Mouse (Mus musculus): Measurements from ENCODE around the gene Fkbp6. TPM values are rescaled to one million over a fixed set of nuclear protein-coding genes. Genes with fewer than 3 reads are reported as not detected.

Fkbp6 gene
- polyA plus RNA-seq (2014; fragmentation: Nextera tagmentation; extraction: Ambion mirVana) = 0.12 TPM in 1 of 2 replicates, not detected in the other

DNA sequence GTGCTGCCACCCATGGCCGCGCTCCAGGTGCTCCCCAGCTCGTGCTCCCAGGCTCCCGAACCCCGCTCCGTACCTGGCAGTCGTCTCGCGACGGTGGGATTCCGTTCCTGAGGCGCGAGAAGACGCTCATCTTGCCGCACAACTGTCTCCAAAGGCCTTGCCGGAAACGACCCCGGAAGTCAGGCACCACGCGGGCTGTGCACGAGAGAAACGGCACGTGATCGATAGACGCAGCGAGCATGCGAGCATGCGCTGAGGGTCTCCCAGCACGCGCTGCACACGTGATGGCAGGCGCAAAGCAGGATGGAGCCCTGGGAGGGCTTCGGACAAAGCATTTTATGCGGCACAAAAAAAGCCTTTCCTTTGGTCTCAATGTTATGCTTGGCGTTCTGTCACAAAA lies at the start of gene Fkbp6:
Gene Fkbp6, minus strand, starts transcription at position 183 of the 400 bp plus-strand sequence.
- no peak for DNase-seq (ENCODE audit: low spot score, missing footprints)
- no peak within 1 kb of the TSS for H3K9ac ChIP-seq (ENCODE audit: low read length)
- WGBS = 85% methylated on average over 35 of the region's 35 CpGs
- H3K36me3 ChIP-seq (ENCODE audit: control insufficient read depth, insufficient read depth, low read length) = no peaks in the 10 kb centered on the region
- no peak for ATAC-seq (ENCODE audit: low FRiP score)
- no peaks in the 10 kb centered on the region for H3K4me1 ChIP-seq (ENCODE audit: control insufficient read depth, insufficient read depth, low read length)
- H3K27me3 ChIP-seq (ENCODE audit: control insufficient read depth, insufficient read depth, low read length) = no peaks in the 10 kb centered on the region
- no peak within 1 kb of the TSS for H3K27ac ChIP-seq (ENCODE audit: low read depth, low read length)
- no peaks in the 10 kb centered on the region for H3K9me3 ChIP-seq (ENCODE audit: control insufficient read depth, low read length)
- no peak within 1 kb of the TSS for H3K4me2 ChIP-seq
- no peak within 1 kb of the TSS for H3K4me3 ChIP-seq (ENCODE audit: low read depth, low read length)

DNA sequence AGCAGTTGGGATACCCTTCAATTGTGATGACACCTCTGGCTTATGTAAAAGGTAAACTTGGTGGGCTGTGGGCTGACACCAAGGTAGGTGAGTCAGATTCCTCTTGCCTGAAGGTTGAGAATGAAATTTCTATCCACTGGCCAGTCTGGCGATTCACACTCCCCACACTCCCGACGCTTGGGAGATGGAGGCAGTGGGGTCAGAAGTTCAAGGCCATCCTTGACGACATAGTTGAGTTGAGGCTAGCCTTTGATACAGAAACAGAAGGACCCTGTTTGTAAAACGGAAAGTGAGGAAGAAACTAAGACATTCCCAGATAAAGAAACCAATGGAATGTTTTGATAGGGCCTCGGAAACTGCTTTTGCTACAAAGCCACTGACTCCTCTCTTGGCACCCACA lies 49.5 kb upstream of the Fkbp6 start:
- Histone ChIP-seq H3K4me2 (no peak overlapping the region), H3K27ac (ENCODE audit: low read depth, low read length) (no peak overlapping the region), H3K9me3 (ENCODE audit: control insufficient read depth, low read length) (no peaks in the 10 kb centered on the region; the same call in 1 of the 2 replicates), H3K4me3 (ENCODE audit: low read depth, low read length) (no peak overlapping the region), H3K4me1 (ENCODE audit: control insufficient read depth, insufficient read depth, low read length) (no peaks in the 10 kb centered on the region), H3K9ac (ENCODE audit: low read length) (no peak overlapping the region), H3K27me3 (ENCODE audit: control insufficient read depth, insufficient read depth, low read length) (no peaks in the 10 kb centered on the region), H3K36me3 (ENCODE audit: control insufficient read depth, insufficient read depth, low read length) (no peaks in the 10 kb centered on the region)
- no peak for DNase-seq (ENCODE audit: low spot score, missing footprints)
- ATAC-seq (ENCODE audit: low FRiP score) = no peak
- 77% methylated on average over 6 of the region's 6 CpGs for WGBS

DNA sequence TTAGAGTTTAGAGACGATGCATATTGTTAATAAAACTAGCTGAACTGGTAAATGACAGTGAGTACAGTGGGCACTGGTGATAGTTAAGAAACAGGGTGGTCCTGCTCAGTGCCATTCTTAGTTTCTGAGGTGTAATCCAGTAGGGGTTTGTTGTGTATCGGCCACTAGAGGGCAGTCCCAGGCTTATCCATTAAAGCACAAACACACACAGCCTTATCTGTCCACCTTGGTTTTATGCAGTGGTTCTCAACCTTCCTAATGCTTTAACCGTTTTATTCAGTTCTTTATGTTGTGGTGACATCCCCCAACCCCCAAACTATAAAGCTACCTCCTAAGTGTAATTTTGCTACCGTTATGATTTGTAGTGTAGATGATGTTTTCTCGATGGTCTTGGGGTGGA lies 46.0 kb upstream of the Fkbp6 start:
- Histone ChIP-seq H3K9me3 (ENCODE audit: control insufficient read depth, low read length) (no peaks in the 10 kb centered on the region), H3K4me2 (no peak overlapping the region), H3K36me3 (ENCODE audit: control insufficient read depth, insufficient read depth, low read length) (peaks cover 11% of the 10 kb centered on the region; the same call in 1 of the 2 replicates), H3K27ac (ENCODE audit: low read depth, low read length) (no peak overlapping the region), H3K4me1 (ENCODE audit: control insufficient read depth, insufficient read depth, low read length) (peaks cover 6% of the 10 kb centered on the region; the same call in 1 of the 2 replicates), H3K4me3 (ENCODE audit: low read depth, low read length) (no peak overlapping the region), H3K27me3 (ENCODE audit: control insufficient read depth, insufficient read depth, low read length) (no peaks in the 10 kb centered on the region), H3K9ac (ENCODE audit: low read length) (no peak overlapping the region)
- no peak for ATAC-seq (ENCODE audit: low FRiP score)
- DNase-seq (ENCODE audit: low spot score, missing footprints) = no peak
- 51% methylated on average over 5 of the region's 5 CpGs for WGBS

DNA sequence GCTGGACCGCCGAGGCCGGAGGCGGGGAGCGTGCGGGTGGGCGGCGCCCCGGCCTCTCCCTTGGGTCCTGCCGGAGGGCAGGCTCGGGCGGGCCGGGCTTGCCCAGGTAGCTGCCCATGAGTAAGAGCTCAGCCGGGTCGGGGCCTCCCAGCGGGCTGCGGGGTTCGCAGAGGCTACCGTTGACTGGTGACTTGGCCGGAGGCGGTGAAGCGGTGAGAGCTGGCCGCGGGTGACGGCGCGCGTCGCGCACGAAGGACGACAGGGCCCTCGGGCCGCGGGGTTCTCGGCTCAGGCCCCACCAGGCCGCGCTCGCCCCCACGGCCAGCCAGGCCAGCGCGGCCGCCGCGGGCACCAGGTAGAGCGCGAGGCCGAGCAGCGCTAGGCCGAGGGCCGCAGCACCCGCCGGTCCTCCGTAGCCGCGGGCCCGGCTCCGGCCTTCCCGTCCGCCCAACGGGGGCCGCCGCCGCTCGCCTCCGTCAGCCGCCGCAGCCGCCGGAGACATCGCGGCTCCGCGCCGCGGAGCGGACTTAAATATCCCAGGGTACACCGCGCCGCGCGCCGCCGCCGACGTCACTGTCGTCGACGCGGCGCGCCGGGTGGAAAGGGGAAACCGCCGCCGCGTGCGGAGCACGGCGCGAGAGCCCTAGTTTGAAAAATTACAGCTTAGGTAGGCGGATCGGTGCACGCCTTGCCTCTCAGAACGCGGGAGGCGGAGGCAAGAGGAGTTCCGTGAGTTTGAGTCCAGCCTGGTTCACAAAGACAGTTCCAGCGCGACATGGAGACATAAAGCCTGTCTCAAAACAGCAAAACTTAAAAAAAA lies 44.4 kb upstream of the Fkbp6 start, which contains the start of gene Pom121:
Gene Pom121, minus strand, starts transcription at position 543 of the 820 bp plus-strand sequence.
- under 1% methylated on average over 102 of the region's 110 CpGs for WGBS

DNA sequence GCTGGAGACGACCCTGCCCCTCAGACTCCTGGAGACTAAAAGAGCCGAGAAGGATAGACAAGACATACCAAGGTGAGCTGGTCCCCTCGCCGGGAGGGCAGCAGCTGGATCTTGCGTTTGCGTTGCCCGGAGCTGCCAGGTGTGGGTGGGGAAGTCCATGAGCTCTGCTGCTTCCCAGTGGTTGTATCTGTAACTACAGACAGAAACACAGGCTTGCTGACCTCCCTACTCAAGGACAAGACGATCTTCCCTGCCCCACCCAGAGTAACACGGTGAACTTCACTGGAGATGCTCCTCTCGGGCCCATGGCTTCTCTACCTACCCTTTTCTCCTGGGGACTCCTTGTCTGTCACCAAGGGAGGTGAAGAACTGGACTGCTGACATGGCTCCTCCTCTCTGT lies 33.9 kb upstream of the Fkbp6 start:
- peaks cover 52% of the 10 kb centered on the region for H3K36me3 ChIP-seq (ENCODE audit: control insufficient read depth, insufficient read depth, low read length)
- H3K27ac ChIP-seq (ENCODE audit: low read depth, low read length) = no peak overlapping the region
- H3K4me3 ChIP-seq (ENCODE audit: low read depth, low read length) = no peak overlapping the region
- no peaks in the 10 kb centered on the region for H3K4me1 ChIP-seq (ENCODE audit: control insufficient read depth, insufficient read depth, low read length)
- DNase-seq (ENCODE audit: low spot score, missing footprints) = no peak
- H3K27me3 ChIP-seq (ENCODE audit: control insufficient read depth, insufficient read depth, low read length) = no peaks in the 10 kb centered on the region
- H3K9ac ChIP-seq (ENCODE audit: low read length) = no peak overlapping the region
- H3K9me3 ChIP-seq (ENCODE audit: control insufficient read depth, low read length) = no peaks in the 10 kb centered on the region
- H3K4me2 ChIP-seq = no peak overlapping the region
- ATAC-seq (ENCODE audit: low FRiP score) = no peak
- WGBS = 83% methylated on average over 10 of the region's 10 CpGs

More for the DNA sequence above, 44.4 kb upstream of the Fkbp6 start, which contains the start of gene Pom121:
- Histone ChIP-seq H3K4me1 (ENCODE audit: control insufficient read depth, insufficient read depth, low read length) (peaks cover 6% of the 10 kb centered on the region; the same call in 1 of the 2 replicates), H3K9ac (ENCODE audit: low read length) (peak within 1 kb of the TSS; percentile 94), H3K36me3 (ENCODE audit: control insufficient read depth, insufficient read depth, low read length) (peaks cover 20% of the 10 kb centered on the region), H3K4me2 (peak within 1 kb of the TSS; percentile 73), H3K27me3 (ENCODE audit: control insufficient read depth, insufficient read depth, low read length) (no peaks in the 10 kb centered on the region), H3K27ac (ENCODE audit: low read depth, low read length) (peak within 1 kb of the TSS; percentile 81; the same call in 1 of the 2 replicates), H3K4me3 (ENCODE audit: low read depth, low read length) (peak within 1 kb of the TSS; percentile 96), H3K9me3 (ENCODE audit: control insufficient read depth, low read length) (no peaks in the 10 kb centered on the region)
- peak; percentile 99 for DNase-seq (ENCODE audit: low spot score, missing footprints)
- ATAC-seq (ENCODE audit: low FRiP score) = peak; percentile 90

DNA sequence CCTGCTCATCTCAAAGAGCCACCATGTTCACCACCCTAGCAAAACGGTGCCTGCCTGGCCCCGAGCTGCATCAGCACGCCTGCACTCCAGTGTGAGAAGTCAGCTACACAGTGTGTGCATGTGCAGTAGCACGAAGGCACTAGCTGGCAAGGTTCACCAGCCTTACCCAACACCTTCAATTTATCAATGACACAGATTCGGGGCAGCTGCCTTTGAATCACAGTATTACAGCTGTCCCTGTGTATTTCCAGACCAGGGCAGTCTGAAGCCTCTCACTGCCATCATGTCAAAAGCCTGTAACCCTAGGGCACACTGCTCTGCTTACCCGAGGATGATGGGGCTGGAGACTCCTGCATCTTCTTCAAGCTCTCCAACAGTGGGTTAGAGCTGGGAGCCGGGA lies 32.9 kb upstream of the Fkbp6 start:
- ATAC-seq (ENCODE audit: low FRiP score) = no peak
- Histone ChIP-seq H3K9ac (ENCODE audit: low read length) (no peak overlapping the region), H3K27me3 (ENCODE audit: control insufficient read depth, insufficient read depth, low read length) (no peaks in the 10 kb centered on the region), H3K27ac (ENCODE audit: low read depth, low read length) (no peak overlapping the region), H3K4me3 (ENCODE audit: low read depth, low read length) (no peak overlapping the region), H3K4me2 (no peak overlapping the region), H3K36me3 (ENCODE audit: control insufficient read depth, insufficient read depth, low read length) (peaks cover 50% of the 10 kb centered on the region), H3K4me1 (ENCODE audit: control insufficient read depth, insufficient read depth, low read length) (no peaks in the 10 kb centered on the region), H3K9me3 (ENCODE audit: control insufficient read depth, low read length) (no peaks in the 10 kb centered on the region)
- 90% methylated on average over 7 of the region's 7 CpGs for WGBS
- peak; percentile 54 for DNase-seq (ENCODE audit: low spot score, missing footprints)

DNA sequence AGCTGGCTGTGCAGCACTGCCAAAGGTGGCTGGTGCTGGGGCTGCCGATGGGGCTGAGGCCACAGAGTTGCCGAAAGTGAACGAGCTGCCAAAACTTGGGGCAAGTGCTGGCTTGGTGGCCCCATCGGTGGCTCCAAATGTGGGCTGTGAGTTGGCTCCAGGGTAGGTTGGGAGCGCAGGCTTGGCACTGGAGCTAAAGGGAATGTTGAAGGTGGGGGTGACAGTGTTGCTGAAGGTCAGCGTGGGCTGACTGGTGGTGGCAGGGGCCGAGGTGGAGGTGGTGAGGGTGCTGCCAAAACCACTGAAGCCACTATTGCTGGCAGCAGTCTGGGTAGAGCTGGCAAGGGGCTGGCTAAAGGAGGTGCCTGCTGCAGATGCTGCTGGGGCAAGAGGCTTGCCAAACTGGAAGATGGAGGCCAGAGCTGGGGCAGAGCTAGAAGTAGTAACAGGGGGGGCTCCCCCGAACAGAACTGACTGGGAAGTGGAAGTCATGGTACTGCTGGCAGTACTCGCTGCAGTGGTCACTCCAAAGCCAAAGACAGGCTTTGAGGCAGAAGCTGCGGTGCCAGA lies 31.6 kb upstream of the Fkbp6 start:
- Histone ChIP-seq H3K4me3 (ENCODE audit: low read depth, low read length) (no peak overlapping the region), H3K36me3 (ENCODE audit: control insufficient read depth, insufficient read depth, low read length) (peaks cover 42% of the 10 kb centered on the region), H3K9ac (ENCODE audit: low read length) (no peak overlapping the region), H3K27me3 (ENCODE audit: control insufficient read depth, insufficient read depth, low read length) (no peaks in the 10 kb centered on the region), H3K4me2 (no peak overlapping the region), H3K4me1 (ENCODE audit: control insufficient read depth, insufficient read depth, low read length) (no peaks in the 10 kb centered on the region), H3K9me3 (ENCODE audit: control insufficient read depth, low read length) (no peaks in the 10 kb centered on the region), H3K27ac (ENCODE audit: low read depth, low read length) (no peak overlapping the region)
- DNase-seq (ENCODE audit: low spot score, missing footprints) = peak; percentile 31
- WGBS = 95% methylated on average over 10 of the region's 10 CpGs
- no peak for ATAC-seq (ENCODE audit: low FRiP score)

DNA sequence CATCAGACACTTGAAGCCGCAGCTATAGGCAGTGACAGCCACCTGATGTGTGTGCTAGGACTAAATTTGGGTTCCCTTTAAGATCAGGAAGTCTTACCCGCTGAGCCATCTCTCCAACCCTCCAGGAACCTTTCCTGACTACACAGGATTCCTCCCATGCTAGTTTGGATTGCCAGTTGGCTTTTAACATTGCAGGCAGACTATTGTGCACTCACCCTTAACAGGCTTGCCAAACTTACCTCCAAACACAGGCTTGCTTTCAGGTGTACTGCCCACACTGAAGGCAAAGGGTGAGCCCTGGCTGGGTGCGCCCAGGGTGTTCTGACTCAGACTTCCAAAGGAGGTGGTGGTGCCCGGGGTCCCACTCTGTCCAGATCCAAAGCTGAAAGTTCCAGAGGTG lies 30.8 kb upstream of the Fkbp6 start:
- no peak overlapping the region for H3K9ac ChIP-seq (ENCODE audit: low read length)
- H3K4me1 ChIP-seq (ENCODE audit: control insufficient read depth, insufficient read depth, low read length) = no peaks in the 10 kb centered on the region
- ATAC-seq (ENCODE audit: low FRiP score) (no peak), DNase-seq (ENCODE audit: low spot score, missing footprints) (peak; percentile 68)
- 97% methylated on average over 4 of the region's 4 CpGs for WGBS
- H3K9me3 ChIP-seq (ENCODE audit: control insufficient read depth, low read length) = no peaks in the 10 kb centered on the region
- H3K4me3 ChIP-seq (ENCODE audit: low read depth, low read length) = no peak overlapping the region
- no peak overlapping the region for H3K27ac ChIP-seq (ENCODE audit: low read depth, low read length)
- H3K4me2 ChIP-seq = no peak overlapping the region
- H3K27me3 ChIP-seq (ENCODE audit: control insufficient read depth, insufficient read depth, low read length) = no peaks in the 10 kb centered on the region
- peaks cover 46% of the 10 kb centered on the region for H3K36me3 ChIP-seq (ENCODE audit: control insufficient read depth, insufficient read depth, low read length)

DNA sequence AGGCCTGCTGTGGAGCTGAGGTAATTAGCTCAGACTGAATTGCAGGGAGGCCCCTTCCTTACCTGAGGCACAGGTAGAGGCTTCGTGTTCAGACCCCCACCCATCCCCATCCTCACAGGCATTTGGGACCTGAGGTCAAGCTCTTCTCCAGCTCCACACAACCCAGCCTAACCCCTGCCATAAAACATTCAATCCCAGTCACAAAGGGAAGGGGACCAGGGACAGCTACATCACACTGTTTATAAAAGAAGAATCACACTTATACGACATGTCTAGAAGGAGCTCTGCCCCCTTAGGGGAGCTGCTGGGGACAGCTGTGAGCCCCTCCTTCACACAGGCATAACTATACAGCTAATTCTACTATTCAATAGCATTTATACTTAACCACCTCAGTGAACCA lies 26.5 kb upstream of the Fkbp6 start:
- WGBS = 69% methylated on average over 2 of the region's 2 CpGs
- Histone ChIP-seq H3K4me2 (no peak overlapping the region), H3K9me3 (ENCODE audit: control insufficient read depth, low read length) (no peaks in the 10 kb centered on the region), H3K4me3 (ENCODE audit: low read depth, low read length) (no peak overlapping the region), H3K27ac (ENCODE audit: low read depth, low read length) (no peak overlapping the region), H3K36me3 (ENCODE audit: control insufficient read depth, insufficient read depth, low read length) (peaks cover 29% of the 10 kb centered on the region), H3K9ac (ENCODE audit: low read length) (no peak overlapping the region), H3K27me3 (ENCODE audit: control insufficient read depth, insufficient read depth, low read length) (no peaks in the 10 kb centered on the region), H3K4me1 (ENCODE audit: control insufficient read depth, insufficient read depth, low read length) (no peaks in the 10 kb centered on the region)
- no peak for ATAC-seq (ENCODE audit: low FRiP score)
- DNase-seq (ENCODE audit: low spot score, missing footprints) = peak; percentile 67
